Mouse (Mus musculus) liver, embryonic 15.5 days (tissue): Measurements from ENCODE around the gene Cipc. TPM values are rescaled to one million over a fixed set of nuclear protein-coding genes. Genes with fewer than 3 reads are reported as not detected.
A peak's percentile ranks its signal among the peaks of the same experiment; 100 is the strongest.

Experiments
- ATAC-seq: fragments of 200-750 bp; cut with Nextera tagmentation; 2 replicates; pipeline ENCODE4 v1.8.0; 2017; ENCODE audit warnings: moderate number of reproducible peaks, mild to moderate bottlenecking, moderate library complexity; ENCODE audit not compliant: insufficient read depth
- H3K27ac ChIP-seq: fragments of 300-500 bp; sonication (generic); replicated peaks from 2 replicates; pipeline ENCODE4 v1.5.1; 2015; ENCODE audit warnings: mild to moderate bottlenecking, inconsistent platforms
- H3K27me3 ChIP-seq: fragments of 300-500 bp; sonication (generic); 2 replicates; pipeline ENCODE4 v1.6.1; 2015; ENCODE audit warnings: mild to moderate bottlenecking, inconsistent platforms
- H3K36me3 ChIP-seq: fragments of 300-500 bp; sonication (generic); replicated peaks from 2 replicates; pipeline ENCODE4 v1.6.1; 2015; ENCODE audit warnings: moderate library complexity, mild to moderate bottlenecking, inconsistent platforms
- H3K4me1 ChIP-seq: fragments of 300-500 bp; sonication (generic); replicated peaks from 2 replicates; pipeline ENCODE4 v1.6.1; 2015; ENCODE audit warnings: inconsistent platforms
- H3K4me2 ChIP-seq: fragments of 300-500 bp; sonication (generic); 2 replicates; pipeline ENCODE4 v1.6.1; 2015; ENCODE audit warnings: moderate library complexity, mild to moderate bottlenecking, inconsistent platforms
- H3K4me3 ChIP-seq: fragments of 300-500 bp; sonication (generic); replicated peaks from 2 replicates; pipeline ENCODE4 v1.5.1; 2015; ENCODE audit warnings: mild to moderate bottlenecking, inconsistent platforms
- H3K9ac ChIP-seq: fragments of 300-500 bp; sonication (generic); 2 replicates; pipeline ENCODE4 v1.6.1; 2015; ENCODE audit warnings: moderate library complexity, mild to moderate bottlenecking, inconsistent platforms
- H3K9me3 ChIP-seq: fragments of 300-500 bp; sonication (generic); replicated peaks from 2 replicates; pipeline ENCODE4 v1.6.1; 2016; ENCODE audit warnings: inconsistent platforms
- WGBS: fragments of 180-500 bp; shearing (Covaris S2); methylation state at CpG from one replicate; pipeline ENCODE4 v1.1.7; 2015; ENCODE audit warnings: mixed read lengths; ENCODE audit not compliant: insufficient replicate concordance; 5-methylcytosine and 5-hydroxymethylcytosine counted together
- polyA plus RNA-seq: library from polyadenylated mRNA; unstranded; fragments of >200 nt; fragmentation: Nextera tagmentation; extraction: Ambion mirVana; gene quantifications from 2 replicates; pipeline ENCODE4 v1.2.1, GENCODE M21; 2015

Gene Cipc
- polyA plus RNA-seq, 1 experiment from 2014 or later = 8.2 TPM

DNA sequence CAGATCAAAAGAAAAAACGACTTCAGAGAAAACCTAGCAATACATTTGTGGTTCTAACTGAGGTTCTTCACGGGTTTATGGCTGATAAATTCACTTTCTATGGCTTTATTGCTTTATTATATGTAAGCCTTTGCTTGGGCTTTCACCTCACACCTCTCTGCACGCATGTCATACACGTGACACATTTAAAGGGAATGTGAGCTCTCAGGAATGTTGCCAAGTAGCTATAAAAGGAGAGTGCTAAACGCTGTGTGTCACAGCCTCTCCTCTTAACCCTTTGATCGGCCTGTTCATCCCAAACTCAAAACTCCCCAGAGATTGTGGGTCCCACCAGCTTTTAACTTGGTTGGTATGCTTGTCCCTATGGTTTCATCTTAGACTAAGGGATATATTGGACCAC lies 1.8 kb downstream of the Cipc start:
- WGBS = 57% methylated on average over 6 of the region's 6 CpGs
- H3K4me1 ChIP-seq = peaks cover 50% of the 10 kb centered on the region
- H3K4me3 ChIP-seq = peak overlapping the region; percentile 85; the same call in 1 of the 2 replicates
- peaks cover 13% of the 10 kb centered on the region; the same call in 1 of the 2 replicates for H3K36me3 ChIP-seq
- peak overlapping the region; percentile 89; the same call in 1 of the 2 replicates for H3K9ac ChIP-seq
- peak overlapping the region; percentile 96 for H3K4me2 ChIP-seq
- no peaks in the 10 kb centered on the region for H3K27me3 ChIP-seq
- no peak overlapping the region for H3K27ac ChIP-seq
- no peaks in the 10 kb centered on the region for H3K9me3 ChIP-seq
- no peak for ATAC-seq

DNA sequence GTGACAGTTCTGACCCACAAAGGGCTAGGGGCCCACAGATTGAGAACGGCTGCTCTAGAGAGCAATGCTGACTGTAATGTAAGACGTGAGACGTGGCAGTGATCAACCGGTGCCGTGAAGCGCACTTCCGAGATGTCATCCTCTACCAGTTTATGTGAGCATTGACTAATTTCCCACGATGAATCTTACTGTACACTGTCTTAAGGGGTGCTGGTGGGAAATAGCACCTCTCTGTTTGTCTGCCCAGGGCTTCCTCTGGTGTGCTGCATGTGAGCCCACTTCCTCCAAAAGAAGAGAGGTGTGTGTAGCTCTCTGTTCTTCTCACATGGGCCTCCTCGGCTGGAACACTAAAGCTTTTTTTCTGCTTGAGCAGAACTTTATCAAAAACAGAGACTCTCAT lies 2.7 kb downstream of the Cipc start:
- Histone ChIP-seq H3K27ac (no peak overlapping the region), H3K4me1 (peaks cover 50% of the 10 kb centered on the region), H3K4me2 (peak overlapping the region; percentile 48; the same call in 1 of the 2 replicates), H3K9ac (no peak overlapping the region), H3K4me3 (no peak overlapping the region), H3K9me3 (no peaks in the 10 kb centered on the region), H3K36me3 (peaks cover 18% of the 10 kb centered on the region), H3K27me3 (no peaks in the 10 kb centered on the region)
- 56% methylated on average over 9 of the region's 9 CpGs for WGBS
- ATAC-seq = no peak

DNA sequence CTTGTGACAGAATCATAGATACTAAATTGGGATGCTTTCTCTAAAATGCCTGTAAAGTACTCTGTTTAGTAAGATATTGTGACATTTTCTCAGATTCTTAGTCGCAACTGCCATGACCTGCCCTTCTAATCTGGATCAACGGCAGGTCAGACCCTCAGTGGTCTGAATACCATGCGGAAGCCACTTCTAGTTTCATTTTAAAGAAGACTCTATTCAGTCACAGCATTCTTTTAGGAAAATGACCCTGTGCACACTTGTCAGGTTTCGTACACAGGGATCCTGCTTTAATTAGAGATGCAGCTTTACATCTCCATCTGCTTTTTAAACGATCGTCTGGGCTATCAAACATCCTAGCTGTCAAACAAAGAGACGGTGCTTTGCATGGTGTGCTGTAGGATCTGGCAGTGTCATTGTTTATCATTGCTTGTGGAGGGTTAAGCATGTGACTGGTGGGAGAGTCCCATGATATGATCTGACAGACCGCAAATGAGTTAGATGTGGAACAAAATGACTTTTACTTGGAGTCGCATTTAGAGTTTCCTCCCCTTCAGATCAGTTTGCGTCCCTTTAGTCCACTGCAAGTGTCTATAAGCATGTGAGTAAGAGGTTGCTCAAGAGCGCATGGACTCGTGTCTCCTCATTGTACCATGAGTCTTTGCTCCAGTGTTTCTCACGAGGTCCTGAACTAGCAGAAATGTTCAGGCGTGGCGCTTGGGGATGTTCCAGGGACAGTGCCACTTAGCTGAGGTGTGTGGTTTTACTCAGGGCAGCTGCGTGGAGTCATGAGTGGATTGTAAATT lies 3.5 kb downstream of the Cipc start:
- H3K4me3 ChIP-seq = no peak overlapping the region
- H3K27ac ChIP-seq = no peak overlapping the region
- peak overlapping the region; percentile 48 for H3K4me2 ChIP-seq
- H3K36me3 ChIP-seq = peaks cover 25% of the 10 kb centered on the region
- no peaks in the 10 kb centered on the region for H3K27me3 ChIP-seq
- H3K4me1 ChIP-seq = peaks cover 48% of the 10 kb centered on the region
- WGBS = 55% methylated on average over 16 of the region's 16 CpGs
- ATAC-seq = no peak
- no peak overlapping the region for H3K9ac ChIP-seq
- H3K9me3 ChIP-seq = no peaks in the 10 kb centered on the region

DNA sequence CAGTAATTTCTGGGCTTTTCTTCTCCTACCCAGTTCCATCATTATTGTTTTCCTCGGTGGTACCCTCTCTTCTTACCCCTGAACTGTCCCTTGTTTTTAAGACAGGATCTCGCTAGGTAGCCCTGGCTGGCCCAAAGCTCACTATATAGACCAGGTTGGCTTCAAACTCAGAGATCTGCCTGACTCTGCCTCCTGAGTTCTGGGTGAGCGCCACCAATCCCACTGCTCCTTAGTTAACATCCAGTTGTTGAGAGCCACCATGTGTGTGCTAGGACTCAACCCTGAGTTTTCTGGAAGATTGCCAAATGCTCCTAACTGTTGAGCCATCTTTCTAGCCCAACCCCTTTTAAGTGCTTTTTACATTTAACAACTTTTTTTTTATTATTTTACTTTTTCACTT lies 4.1 kb downstream of the Cipc start:
- H3K9ac ChIP-seq = no peak overlapping the region
- H3K27ac ChIP-seq = no peak overlapping the region
- no peak for ATAC-seq
- no peaks in the 10 kb centered on the region for H3K9me3 ChIP-seq
- no peaks in the 10 kb centered on the region for H3K27me3 ChIP-seq
- peaks cover 31% of the 10 kb centered on the region for H3K36me3 ChIP-seq
- H3K4me2 ChIP-seq = no peak overlapping the region
- peaks cover 44% of the 10 kb centered on the region for H3K4me1 ChIP-seq
- WGBS = 89% methylated on average over 3 of the region's 3 CpGs
- no peak overlapping the region for H3K4me3 ChIP-seq

DNA sequence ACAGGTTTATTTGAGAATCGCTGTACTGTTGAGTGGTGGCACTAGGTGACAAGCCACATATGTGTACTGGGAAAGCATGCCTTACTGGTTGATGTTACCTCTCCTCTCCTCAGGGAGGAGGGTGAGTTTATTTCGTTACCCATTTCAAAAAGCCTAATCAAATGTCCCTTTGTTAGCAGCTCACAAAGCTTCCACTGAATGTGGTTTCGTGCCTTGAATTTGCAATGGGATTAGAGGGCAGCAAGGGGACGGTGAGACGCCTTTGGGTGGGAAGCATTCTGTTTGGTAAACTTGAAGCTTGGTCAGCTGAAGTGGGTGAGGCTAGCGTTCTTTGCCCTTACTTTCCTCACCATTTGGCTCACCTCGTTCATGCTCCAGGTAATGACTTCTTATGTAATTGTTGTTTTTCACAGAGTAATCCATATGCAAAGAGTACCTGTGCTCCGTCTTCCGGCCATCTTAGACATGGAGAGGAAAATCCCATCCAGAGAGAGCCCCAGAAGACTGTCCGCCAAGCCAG lies 5.5 kb downstream of the Cipc start:
- Histone ChIP-seq H3K4me2 (no peak overlapping the region), H3K4me1 (peaks cover 37% of the 10 kb centered on the region), H3K27ac (no peak overlapping the region), H3K4me3 (no peak overlapping the region), H3K36me3 (peaks cover 38% of the 10 kb centered on the region), H3K9me3 (no peaks in the 10 kb centered on the region), H3K9ac (no peak overlapping the region), H3K27me3 (no peaks in the 10 kb centered on the region)
- ATAC-seq = no peak
- 84% methylated on average over 10 of the region's 10 CpGs for WGBS

DNA sequence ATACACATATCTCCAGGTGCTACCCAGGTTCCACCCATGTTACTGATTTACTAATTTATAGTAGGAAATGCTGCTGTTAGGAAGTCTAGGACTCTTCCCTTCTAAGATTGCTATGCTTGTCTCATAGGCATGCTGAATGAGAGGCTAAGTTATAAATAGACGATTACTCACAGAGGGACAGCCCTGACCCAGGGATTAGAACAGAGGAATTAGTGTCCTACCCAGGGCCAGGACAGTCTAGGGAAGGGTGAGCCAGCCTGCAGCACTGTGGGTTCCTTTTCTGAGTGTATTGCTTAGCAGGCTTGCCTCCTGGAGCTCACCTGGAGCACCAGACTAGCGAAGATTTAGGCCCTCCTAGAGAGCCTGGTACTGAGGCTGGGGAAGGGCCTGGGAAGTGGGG lies 9.1 kb downstream of the Cipc start:
- H3K27ac ChIP-seq = no peak overlapping the region
- peaks cover 66% of the 10 kb centered on the region for H3K36me3 ChIP-seq
- H3K4me3 ChIP-seq = no peak overlapping the region
- H3K9me3 ChIP-seq = no peaks in the 10 kb centered on the region
- ATAC-seq = no peak
- H3K4me2 ChIP-seq = no peak overlapping the region
- peaks cover 2% of the 10 kb centered on the region; the same call in 1 of the 2 replicates for H3K4me1 ChIP-seq
- no peak overlapping the region for H3K9ac ChIP-seq
- 81% methylated on average over 2 of the region's 2 CpGs for WGBS
- no peaks in the 10 kb centered on the region for H3K27me3 ChIP-seq

DNA sequence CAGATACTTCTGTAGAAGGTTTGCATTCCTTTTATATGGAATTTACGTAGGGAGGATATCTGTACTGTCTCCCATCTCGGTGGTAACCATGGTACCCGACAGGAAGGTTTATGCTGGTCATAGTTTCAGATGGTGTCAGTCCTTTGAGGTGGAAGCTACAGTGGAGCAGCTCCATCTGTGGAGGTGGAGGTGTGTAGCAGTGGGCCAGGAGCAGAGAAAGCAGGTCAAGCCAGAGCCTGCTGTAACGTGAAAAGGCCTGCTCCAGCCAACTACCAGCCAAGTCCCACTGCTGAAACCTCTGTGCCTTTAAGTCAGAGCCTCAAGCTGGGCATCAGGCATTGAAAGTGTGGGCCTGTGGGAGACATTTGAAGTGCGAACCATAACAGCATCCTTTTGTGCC lies 11.7 kb downstream of the Cipc start:
- H3K36me3 ChIP-seq = peaks cover 81% of the 10 kb centered on the region
- no peaks in the 10 kb centered on the region for H3K9me3 ChIP-seq
- WGBS = 73% methylated on average over 5 of the region's 5 CpGs
- no peak overlapping the region for H3K9ac ChIP-seq
- H3K27me3 ChIP-seq = no peaks in the 10 kb centered on the region
- no peak overlapping the region for H3K27ac ChIP-seq
- H3K4me3 ChIP-seq = no peak overlapping the region
- ATAC-seq = no peak
- H3K4me2 ChIP-seq = no peak overlapping the region
- no peaks in the 10 kb centered on the region for H3K4me1 ChIP-seq

DNA sequence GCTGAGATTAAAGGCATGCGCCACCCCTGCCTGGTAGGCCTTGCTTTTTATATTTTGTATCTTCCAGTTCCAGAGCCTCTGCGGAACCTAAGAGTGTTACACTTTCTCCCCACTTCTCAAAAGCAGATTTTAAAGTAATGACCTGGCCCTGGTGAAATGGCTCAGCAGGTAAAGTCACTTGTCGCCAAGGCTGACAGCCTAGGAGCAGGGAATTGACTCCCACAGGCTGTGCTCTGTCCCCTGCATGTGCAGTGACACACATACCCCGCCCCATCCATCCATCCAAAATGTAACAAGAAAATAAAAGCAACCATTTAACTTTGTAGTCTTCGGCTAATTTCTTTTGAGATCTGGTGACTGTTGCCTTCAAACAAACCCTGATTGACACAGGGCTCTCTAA lies 12.8 kb downstream of the Cipc start:
- H3K4me3 ChIP-seq = no peak overlapping the region
- 81% methylated on average over 5 of the region's 5 CpGs for WGBS
- no peak overlapping the region for H3K27ac ChIP-seq
- H3K36me3 ChIP-seq = peaks cover 82% of the 10 kb centered on the region
- no peaks in the 10 kb centered on the region for H3K27me3 ChIP-seq
- no peaks in the 10 kb centered on the region for H3K9me3 ChIP-seq
- H3K9ac ChIP-seq = no peak overlapping the region
- no peak for ATAC-seq
- no peak overlapping the region for H3K4me2 ChIP-seq
- no peaks in the 10 kb centered on the region for H3K4me1 ChIP-seq

DNA sequence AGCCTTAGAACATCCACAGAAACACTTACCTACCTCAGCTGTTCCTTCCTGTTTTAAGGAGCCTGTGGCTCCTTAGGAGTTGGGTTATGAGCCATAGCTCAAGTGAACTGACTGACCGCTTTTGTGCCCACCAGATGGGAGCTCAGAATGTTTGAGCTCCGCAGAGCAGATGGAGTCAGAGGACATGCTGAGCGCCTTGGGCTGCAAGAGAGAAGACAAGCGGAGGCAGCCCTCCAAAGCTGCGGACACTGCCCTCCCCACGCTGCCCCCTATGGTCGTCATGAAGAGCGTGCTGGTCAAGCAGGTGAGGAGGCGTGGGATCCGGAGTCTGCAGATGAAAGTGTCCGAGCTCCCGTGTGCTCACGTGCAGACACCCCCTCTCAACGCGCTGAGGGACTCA lies 13.3 kb downstream of the Cipc start:
- Histone ChIP-seq H3K4me3 (no peak overlapping the region), H3K9me3 (no peaks in the 10 kb centered on the region), H3K9ac (no peak overlapping the region), H3K27ac (no peak overlapping the region), H3K36me3 (peaks cover 81% of the 10 kb centered on the region), H3K27me3 (no peaks in the 10 kb centered on the region), H3K4me1 (no peaks in the 10 kb centered on the region), H3K4me2 (no peak overlapping the region)
- no peak for ATAC-seq
- WGBS = 85% methylated on average over 15 of the region's 15 CpGs

DNA sequence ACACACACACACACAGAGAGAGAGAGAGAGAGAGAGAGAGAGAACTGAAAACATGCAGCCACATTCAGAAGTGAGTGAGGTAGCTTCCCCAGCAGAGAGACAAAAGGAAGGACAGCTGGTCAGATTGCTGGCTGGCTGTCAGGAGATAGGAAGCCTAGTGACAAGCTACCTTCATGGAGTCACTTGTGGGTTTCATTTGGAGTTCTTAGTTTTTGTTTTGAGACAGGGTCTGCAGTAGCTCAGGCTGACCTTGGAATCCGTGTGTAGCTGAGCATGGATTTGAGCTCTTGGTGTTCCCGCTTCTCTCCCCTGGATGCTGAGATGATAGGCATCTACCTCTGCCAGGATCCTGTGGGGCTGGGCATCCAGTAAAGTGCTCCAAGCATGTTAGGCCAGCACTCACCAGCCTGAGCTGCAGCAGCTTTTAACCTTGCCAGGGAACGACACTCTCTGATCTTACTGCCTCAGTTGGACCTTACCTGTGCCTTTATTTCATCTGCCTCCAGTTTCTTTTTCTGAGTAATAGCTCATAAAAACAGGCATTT lies 14.0 kb downstream of the Cipc start:
- Histone ChIP-seq H3K4me2 (no peak overlapping the region), H3K27me3 (no peaks in the 10 kb centered on the region), H3K9me3 (no peaks in the 10 kb centered on the region), H3K9ac (no peak overlapping the region), H3K4me1 (no peaks in the 10 kb centered on the region), H3K36me3 (peaks cover 74% of the 10 kb centered on the region), H3K27ac (no peak overlapping the region), H3K4me3 (no peak overlapping the region)
- WGBS = 88% methylated on average over 3 of the region's 3 CpGs
- no peak for ATAC-seq

DNA sequence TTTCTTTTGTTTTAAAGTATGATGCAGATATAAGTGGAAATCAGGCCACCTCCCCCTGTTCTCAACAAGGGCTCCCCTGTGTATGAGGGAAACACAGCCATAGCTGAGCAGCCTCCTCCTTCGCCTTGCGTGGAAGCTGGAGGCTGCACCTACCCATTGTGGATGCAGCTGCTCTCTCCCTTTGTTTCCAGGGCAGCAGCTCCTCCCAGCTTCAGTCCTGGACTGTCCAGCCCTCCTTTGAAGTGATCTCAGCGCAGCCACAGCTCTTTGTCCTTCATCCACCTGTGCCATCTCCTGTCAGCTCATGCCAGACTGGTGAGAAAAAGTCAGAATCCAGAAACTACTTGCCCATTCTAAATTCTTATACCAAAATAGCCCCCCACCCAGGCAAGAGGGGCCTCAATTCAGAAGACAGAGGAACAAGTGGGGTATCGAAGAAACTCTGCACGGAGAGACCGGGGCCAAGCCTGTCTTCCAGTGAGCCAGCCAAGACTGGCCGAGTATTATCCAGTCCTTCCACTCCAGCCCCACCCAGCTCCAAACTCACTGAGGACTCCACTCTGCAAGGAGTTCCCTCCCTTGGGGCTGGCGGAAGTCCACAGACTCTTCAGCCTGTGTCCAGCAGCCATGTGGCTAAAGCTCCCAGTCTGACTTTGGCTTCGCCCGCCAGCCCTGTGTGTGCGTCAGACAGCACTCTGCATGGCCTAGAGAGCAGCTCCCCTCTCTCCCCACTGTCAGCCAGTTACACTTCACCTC lies 14.9 kb downstream of the Cipc start:
- H3K36me3 ChIP-seq = peaks cover 66% of the 10 kb centered on the region
- ATAC-seq = no peak
- 86% methylated on average over 11 of the region's 11 CpGs for WGBS

More for the DNA sequence above, 14.9 kb downstream of the Cipc start:
- H3K4me2 ChIP-seq = no peak overlapping the region
- H3K9me3 ChIP-seq = no peaks in the 10 kb centered on the region
- H3K4me1 ChIP-seq = no peaks in the 10 kb centered on the region
- no peak overlapping the region for H3K4me3 ChIP-seq
- no peak overlapping the region for H3K9ac ChIP-seq
- no peaks in the 10 kb centered on the region for H3K27me3 ChIP-seq
- H3K27ac ChIP-seq = no peak overlapping the region
